Mouse (Mus musculus) heart, embryonic 10.5 days (tissue): Measurements from ENCODE around the gene Chrnb1. TPM values are rescaled to one million over a fixed set of nuclear protein-coding genes. Genes with fewer than 3 reads are reported as not detected.

Source experiments
- DNase-seq: peaks from one replicate; pipeline ENCODE4 v3.0.0-alpha.2; 2017; ENCODE audit warnings: low spot score
- H3K27ac ChIP-seq: fragments of 300-500 bp; sonication (generic); 2 replicates; pipeline ENCODE4 v1.5.1; 2016; ENCODE audit warnings: mild to moderate bottlenecking
- H3K27me3 ChIP-seq: fragments of 300-500 bp; sonication (generic); 2 replicates; pipeline ENCODE4 v1.6.1; 2016; ENCODE audit warnings: mild to moderate bottlenecking; ENCODE audit not compliant: poor library complexity, insufficient read depth, severe bottlenecking
- H3K36me3 ChIP-seq: fragments of 300-500 bp; sonication (generic); 2 replicates; pipeline ENCODE4 v1.6.1; 2016; ENCODE audit warnings: mild to moderate bottlenecking, moderate library complexity
- H3K4me1 ChIP-seq: fragments of 300-500 bp; sonication (generic); 2 replicates; pipeline ENCODE4 v1.6.1; 2016; ENCODE audit warnings: mild to moderate bottlenecking
- H3K4me3 ChIP-seq: fragments of 300-500 bp; sonication (generic); 2 replicates; pipeline ENCODE4 v1.5.1; 2016; ENCODE audit warnings: mild to moderate bottlenecking, moderate library complexity
- H3K9me3 ChIP-seq: fragments of 300-500 bp; sonication (generic); 2 replicates; pipeline ENCODE4 v1.6.1; 2016; ENCODE audit warnings: mild to moderate bottlenecking, moderate library complexity
- WGBS: fragments of 180-500 bp; shearing (Covaris S2); methylation state at CpG from one replicate; pipeline ENCODE4 v1.1.7; 2016; 5-methylcytosine and 5-hydroxymethylcytosine counted together
- polyA plus RNA-seq: library from polyadenylated mRNA; unstranded; fragments of >200 nt; fragmentation: Nextera tagmentation; extraction: Ambion mirVana; gene quantifications from 2 replicates; pipeline ENCODE4 v1.2.1, GENCODE M21; 2016

Gene Chrnb1
- 3.9 and 4.9 TPM in 2 replicates for polyA plus RNA-seq

- Histone ChIP-seq H3K4me1 (peaks cover 33% of the 10 kb centered on the region), H3K27ac (peak within 1 kb of the TSS; percentile 83), H3K27me3 (peaks cover 63% of the 10 kb centered on the region), H3K4me3 (peak within 1 kb of the TSS; percentile 65), H3K36me3 (no peaks in the 10 kb centered on the region), H3K9me3 (no peaks in the 10 kb centered on the region)
- WGBS: 2% methylated on average over 52 of the region's 52 CpGs
- DNase-seq: peak; percentile 98
Observed at GRCm38 (mm10) chr11:69795168-69795982, at the start of gene Chrnb1. Gene Chrnb1, minus strand, starts transcription at chr11:69795943.

- peaks cover 56% of the 10 kb centered on the region for H3K4me1 ChIP-seq
- no peak for DNase-seq
- peaks cover 2% of the 10 kb centered on the region; the same call in 1 of the 2 replicates for H3K36me3 ChIP-seq
- H3K4me3 ChIP-seq: peak overlapping the region; percentile 69
- 1% methylated on average over 7 of the region's 7 CpGs for WGBS
- H3K27me3 ChIP-seq: peaks cover 33% of the 10 kb centered on the region
- H3K27ac ChIP-seq: peak overlapping the region; percentile 93
- H3K9me3 ChIP-seq: no peaks in the 10 kb centered on the region
Observed at GRCm38 (mm10) chr11:69838714-69839104, 43.0 kb upstream of the Chrnb1 start.

GRCm38 (mm10) chr11:69837952-69838713 is 42.4 kb upstream of the Chrnb1 start, which contains the start of gene Tmem256:
Gene Tmem256, plus strand, starts transcription at chr11:69838514.
- H3K27me3 ChIP-seq: peaks cover 39% of the 10 kb centered on the region
- DNase-seq: peak; percentile 99
- H3K27ac ChIP-seq: peak within 1 kb of the TSS; percentile 93
- peaks cover 56% of the 10 kb centered on the region for H3K4me1 ChIP-seq
- peak within 1 kb of the TSS; percentile 69 for H3K4me3 ChIP-seq
- WGBS: under 1% methylated on average over 34 of the region's 34 CpGs
- no peaks in the 10 kb centered on the region for H3K9me3 ChIP-seq
- peaks cover 7% of the 10 kb centered on the region for H3K36me3 ChIP-seq

GRCm38 (mm10) chr11:69837604-69837951 is 41.8 kb upstream of the Chrnb1 start, which contains the start of gene Nlgn2:
Gene Nlgn2, minus strand, starts transcription at chr11:69837784.
- peak within 1 kb of the TSS; percentile 69 for H3K4me3 ChIP-seq
- DNase-seq: no peak
- H3K9me3 ChIP-seq: no peaks in the 10 kb centered on the region
- H3K36me3 ChIP-seq: peaks cover 7% of the 10 kb centered on the region
- WGBS: 0% methylated on average over 32 of the region's 32 CpGs
- H3K4me1 ChIP-seq: peaks cover 54% of the 10 kb centered on the region
- H3K27ac ChIP-seq: peak within 1 kb of the TSS; percentile 93
- peaks cover 45% of the 10 kb centered on the region for H3K27me3 ChIP-seq

- Histone ChIP-seq H3K27me3 (peaks cover 49% of the 10 kb centered on the region), H3K4me1 (peaks cover 54% of the 10 kb centered on the region), H3K27ac (peak overlapping the region; percentile 93), H3K9me3 (no peaks in the 10 kb centered on the region), H3K4me3 (peak overlapping the region; percentile 69), H3K36me3 (peaks cover 7% of the 10 kb centered on the region)
- under 1% methylated on average over 39 of the region's 52 CpGs for WGBS
- no peak for DNase-seq
Observed at GRCm38 (mm10) chr11:69836703-69837576, 41.2 kb upstream of the Chrnb1 start.

- 0% methylated on average over 4 of the region's 4 CpGs for WGBS
- DNase-seq: no peak
- peaks cover 59% of the 10 kb centered on the region for H3K4me1 ChIP-seq
- no peak overlapping the region for H3K27ac ChIP-seq
- H3K4me3 ChIP-seq: peak overlapping the region; percentile 69
- H3K36me3 ChIP-seq: peaks cover 7% of the 10 kb centered on the region
- no peaks in the 10 kb centered on the region for H3K9me3 ChIP-seq
- peaks cover 49% of the 10 kb centered on the region for H3K27me3 ChIP-seq
Observed at GRCm38 (mm10) chr11:69835966-69836335, 40.2 kb upstream of the Chrnb1 start.

GRCm38 (mm10) chr11:69835326-69835965 is 39.7 kb upstream of the Chrnb1 start:
- 8% methylated on average over 9 of the region's 9 CpGs for WGBS
- Histone ChIP-seq H3K4me3 (peak overlapping the region; percentile 69), H3K36me3 (peaks cover 7% of the 10 kb centered on the region), H3K4me1 (peaks cover 62% of the 10 kb centered on the region), H3K27ac (no peak overlapping the region), H3K9me3 (no peaks in the 10 kb centered on the region), H3K27me3 (peaks cover 49% of the 10 kb centered on the region)
- DNase-seq: no peak

- Histone ChIP-seq H3K27me3 (peaks cover 49% of the 10 kb centered on the region), H3K36me3 (peaks cover 10% of the 10 kb centered on the region), H3K4me3 (peak overlapping the region; percentile 67), H3K9me3 (no peaks in the 10 kb centered on the region), H3K27ac (peak overlapping the region; percentile 89), H3K4me1 (peaks cover 61% of the 10 kb centered on the region)
- 4% methylated on average over 47 of the region's 48 CpGs for WGBS
- no peak for DNase-seq
Observed at GRCm38 (mm10) chr11:69834001-69834549, 38.3 kb upstream of the Chrnb1 start.

- Histone ChIP-seq H3K27ac (peak overlapping the region; percentile 89), H3K36me3 (peaks cover 13% of the 10 kb centered on the region), H3K4me3 (peak overlapping the region; percentile 67), H3K4me1 (peaks cover 62% of the 10 kb centered on the region), H3K27me3 (peaks cover 49% of the 10 kb centered on the region), H3K9me3 (no peaks in the 10 kb centered on the region)
- DNase-seq: no peak
- WGBS: 39% methylated on average over 8 of the region's 8 CpGs
Observed at GRCm38 (mm10) chr11:69833554-69833953, 37.8 kb upstream of the Chrnb1 start.

GRCm38 (mm10) chr11:69828832-69829231 is 33.1 kb upstream of the Chrnb1 start:
- WGBS: 67% methylated on average over 5 of the region's 5 CpGs
- H3K27ac ChIP-seq: no peak overlapping the region
- DNase-seq: no peak

GRCm38 (mm10) chr11:69823456-69823855 is 27.7 kb upstream of the Chrnb1 start:
- 65% methylated on average over 2 of the region's 2 CpGs for WGBS
- H3K27ac ChIP-seq: no peak overlapping the region
- H3K9me3 ChIP-seq: no peaks in the 10 kb centered on the region
- no peaks in the 10 kb centered on the region for H3K4me1 ChIP-seq
- H3K4me3 ChIP-seq: no peak overlapping the region
- H3K36me3 ChIP-seq: peaks cover 35% of the 10 kb centered on the region
- no peaks in the 10 kb centered on the region for H3K27me3 ChIP-seq
- no peak for DNase-seq

More at GRCm38 (mm10) chr11:69828832-69829231, 33.1 kb upstream of the Chrnb1 start:
- Histone ChIP-seq H3K9me3 (no peaks in the 10 kb centered on the region), H3K4me3 (no peak overlapping the region), H3K4me1 (peaks cover 21% of the 10 kb centered on the region), H3K36me3 (peaks cover 49% of the 10 kb centered on the region), H3K27me3 (peaks cover 17% of the 10 kb centered on the region)
